Mouse (Mus musculus) embryonic fibroblast, embryonic 13.5 days (primary cell): ENCODE results near the gene Gm42791. TPM values are rescaled to one million over a fixed set of nuclear protein-coding genes. Genes with fewer than 3 reads are reported as not detected.

ENCODE experiments used
- H3K27ac ChIP-seq: 2 replicates; pipeline ENCODE4 v1.5.1; 2012; ENCODE audit warnings: low read length, control low read depth, inconsistent platforms; ENCODE audit not compliant: insufficient read depth
- H3K4me1 ChIP-seq: 2 replicates; pipeline ENCODE4 v1.6.1; 2011; ENCODE audit warnings: low read length; ENCODE audit not compliant: control insufficient read depth, insufficient read depth
- H3K4me3 ChIP-seq: 2 replicates; pipeline ENCODE4 v1.5.1; 2011; ENCODE audit warnings: mild to moderate bottlenecking, control low read depth, low read length; ENCODE audit not compliant: insufficient read depth
- CTCF ChIP-seq: IDR thresholded peaks from 2 replicates; pipeline ENCODE4 v1.5.1; 2011; ENCODE audit warnings: mild to moderate bottlenecking, control low read depth, low read length, moderate library complexity, borderline replicate concordance; ENCODE audit not compliant: insufficient read depth
- POLR2A ChIP-seq: IDR thresholded peaks from 2 replicates; pipeline ENCODE4 v1.6.1; 2011; ENCODE audit warnings: low read depth, mild to moderate bottlenecking, control low read depth, low read length, moderate library complexity
- polyA plus RNA-seq: library from polyadenylated mRNA; stranded (reverse); fragments of >200 nt; gene quantifications from 2 replicates; pipeline ENCODE4 v1.2.4, GENCODE M21; 2011; ENCODE audit warnings: low read depth; ENCODE audit not compliant: missing spikeins, insufficient read length

Gm42791 gene
- polyA plus RNA-seq, 1 experiment, result 7.1 TPM

GRCm38 (mm10) chr5:148944024-148944423 lies 50.9 kb downstream of the Gm42791 start:
- H3K27ac ChIP-seq, result no peak overlapping the region
- no peak overlapping the region for H3K4me3 ChIP-seq
- no peak for TF ChIP-seq CTCF
- TF ChIP-seq POLR2A, result no peak

DNA sequence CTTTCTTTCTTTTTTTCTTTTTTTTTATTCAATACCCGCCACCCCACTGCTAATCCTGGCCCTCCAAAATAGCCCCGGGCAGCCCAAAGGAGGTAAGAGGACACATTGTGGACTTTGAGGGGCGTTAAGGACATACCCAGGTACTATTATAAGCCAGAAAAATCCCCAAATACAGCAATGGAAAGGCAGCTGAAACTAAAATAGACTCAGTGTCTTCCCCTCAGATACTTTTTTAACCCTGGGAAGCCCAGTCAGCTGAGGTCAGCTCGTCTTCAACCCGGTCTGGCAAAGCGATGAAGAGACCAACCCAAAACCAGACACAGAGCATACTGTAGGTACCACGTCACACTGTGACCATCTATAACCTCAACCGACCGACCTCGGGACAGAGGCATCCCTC lies 51.5 kb downstream of the Gm42791 start:
- Histone ChIP-seq H3K4me1 (no peaks in the 10 kb centered on the region), H3K27ac (no peak overlapping the region), H3K4me3 (no peak overlapping the region)
- TF ChIP-seq POLR2A (no peak), CTCF (no peak)

More at GRCm38 (mm10) chr5:148944024-148944423, 50.9 kb downstream of the Gm42791 start:
- no peaks in the 10 kb centered on the region for H3K4me1 ChIP-seq

GRCm38 (mm10) chr5:148942957-148943356 lies 52.0 kb downstream of the Gm42791 start:
- TF ChIP-seq POLR2A (no peak), CTCF (no peak)
- no peak overlapping the region for H3K4me3 ChIP-seq
- no peaks in the 10 kb centered on the region for H3K4me1 ChIP-seq
- no peak overlapping the region for H3K27ac ChIP-seq

DNA sequence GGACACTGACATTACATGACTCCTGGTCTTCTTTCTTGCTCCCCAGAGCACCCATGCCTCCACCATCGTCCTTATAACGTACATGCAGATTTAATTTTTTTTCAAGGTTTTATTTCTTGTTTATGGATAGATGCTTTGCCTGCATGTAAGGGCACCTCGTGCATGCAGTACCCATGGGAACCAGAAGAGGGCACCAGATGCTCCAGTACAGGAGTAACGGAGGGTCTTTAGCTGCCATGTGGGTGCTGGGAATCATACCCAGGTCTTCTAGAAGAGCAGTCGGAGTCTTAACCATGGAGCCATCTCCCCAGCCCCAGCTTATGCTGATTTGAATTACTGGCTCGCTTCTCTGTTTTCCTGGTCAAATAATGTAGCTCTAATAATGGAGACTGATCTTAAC lies 52.6 kb downstream of the Gm42791 start:
- TF ChIP-seq POLR2A, result no peak
- no peak for TF ChIP-seq CTCF
- no peaks in the 10 kb centered on the region for H3K4me1 ChIP-seq
- no peak overlapping the region for H3K4me3 ChIP-seq
- no peak overlapping the region for H3K27ac ChIP-seq

GRCm38 (mm10) chr5:148941867-148942266 lies 53.1 kb downstream of the Gm42791 start:
- no peak overlapping the region for H3K27ac ChIP-seq
- H3K4me1 ChIP-seq, result no peaks in the 10 kb centered on the region
- TF ChIP-seq CTCF, result no peak
- TF ChIP-seq POLR2A, result no peak

GRCm38 (mm10) chr5:148939948-148940382 lies 55.0 kb downstream of the Gm42791 start:
- no peak for TF ChIP-seq CTCF
- no peak for TF ChIP-seq POLR2A
- no peak overlapping the region for H3K27ac ChIP-seq
- H3K4me3 ChIP-seq, result no peak overlapping the region
- H3K4me1 ChIP-seq, result peaks cover 2% of the 10 kb centered on the region; the same call in 1 of the 2 replicates

More at GRCm38 (mm10) chr5:148941867-148942266, 53.1 kb downstream of the Gm42791 start:
- H3K4me3 ChIP-seq, result no peak overlapping the region

DNA sequence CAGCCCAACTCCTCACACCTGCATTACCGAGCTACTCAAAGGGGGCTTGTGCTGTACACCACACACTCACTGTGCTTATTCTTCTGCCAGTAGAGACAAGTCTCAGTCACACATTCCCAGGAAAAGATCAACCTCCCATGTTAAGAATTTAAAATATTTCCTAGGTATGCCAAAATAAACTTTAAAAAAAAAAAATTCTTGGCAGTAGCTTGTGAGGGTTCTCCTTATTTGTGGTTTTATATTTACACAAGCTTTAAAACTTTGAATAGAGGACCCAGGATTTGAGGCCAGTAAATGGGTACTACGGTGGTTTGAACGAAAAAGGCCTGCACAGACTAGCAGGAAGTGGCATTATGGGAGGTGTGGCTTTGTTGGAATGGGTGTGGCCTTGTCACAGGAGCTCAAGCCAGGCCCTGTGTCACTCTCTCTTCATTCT lies 58.4 kb downstream of the Gm42791 start:
- peak overlapping the region; percentile 72 for H3K27ac ChIP-seq
- TF ChIP-seq CTCF (no peak), POLR2A (no peak)
- peaks cover 2% of the 10 kb centered on the region; the same call in 1 of the 2 replicates for H3K4me1 ChIP-seq
- no peak overlapping the region for H3K4me3 ChIP-seq

DNA sequence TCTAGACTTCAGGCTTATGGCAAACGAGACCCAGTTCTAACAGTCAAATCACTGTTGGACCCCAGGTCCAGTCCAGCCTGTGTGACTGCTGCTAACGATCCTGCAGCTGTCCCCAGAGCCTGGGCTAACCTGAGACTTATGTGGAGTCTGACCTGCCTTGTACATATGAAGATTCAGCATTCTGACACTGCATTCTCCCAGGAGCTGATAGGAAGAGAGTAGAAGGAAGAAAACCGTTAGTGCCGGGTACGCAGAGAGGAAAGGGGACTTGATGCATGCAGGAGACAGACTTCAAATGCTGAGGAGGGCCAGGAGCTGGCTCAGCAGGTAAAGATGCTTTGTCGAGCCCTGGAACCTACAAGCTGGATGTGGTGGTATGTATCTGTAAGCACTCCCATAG lies 59.1 kb downstream of the Gm42791 start:
- Histone ChIP-seq H3K4me1 (peaks cover 2% of the 10 kb centered on the region; the same call in 1 of the 2 replicates), H3K27ac (no peak overlapping the region), H3K4me3 (no peak overlapping the region)
- no peak for TF ChIP-seq CTCF
- TF ChIP-seq POLR2A, result no peak

- H3K27ac ChIP-seq, result no peak overlapping the region
Observed at GRCm38 (mm10) chr5:148935071-148935821, 59.7 kb downstream of the Gm42791 start.

GRCm38 (mm10) chr5:148934457-148934856 lies 60.5 kb downstream of the Gm42791 start:
- Histone ChIP-seq H3K4me3 (no peak overlapping the region), H3K27ac (no peak overlapping the region)
- TF ChIP-seq CTCF, result no peak
- TF ChIP-seq POLR2A, result no peak

More at GRCm38 (mm10) chr5:148935071-148935821, 59.7 kb downstream of the Gm42791 start:
- H3K4me1 ChIP-seq, result peaks cover 2% of the 10 kb centered on the region; the same call in 1 of the 2 replicates
- TF ChIP-seq CTCF, result no peak
- no peak for TF ChIP-seq POLR2A
- no peak overlapping the region for H3K4me3 ChIP-seq

More at GRCm38 (mm10) chr5:148934457-148934856, 60.5 kb downstream of the Gm42791 start:
- H3K4me1 ChIP-seq, result peaks cover 2% of the 10 kb centered on the region; the same call in 1 of the 2 replicates
